Mouse (Mus musculus): ENCODE data around the gene Gm20831. TPM values are rescaled to one million over a fixed set of nuclear protein-coding genes. Genes with fewer than 3 reads are reported as not detected.
"Not testable (repeated sequence)": the region's sequence is repeated elsewhere in the genome, so short reads cannot be mapped to it uniquely, and the experiment has no call there.

The Gm20831 gene
- not detected in 2 replicates for polyA plus RNA-seq (2015; fragmentation: Nextera tagmentation; extraction: Ambion mirVana)

DNA sequence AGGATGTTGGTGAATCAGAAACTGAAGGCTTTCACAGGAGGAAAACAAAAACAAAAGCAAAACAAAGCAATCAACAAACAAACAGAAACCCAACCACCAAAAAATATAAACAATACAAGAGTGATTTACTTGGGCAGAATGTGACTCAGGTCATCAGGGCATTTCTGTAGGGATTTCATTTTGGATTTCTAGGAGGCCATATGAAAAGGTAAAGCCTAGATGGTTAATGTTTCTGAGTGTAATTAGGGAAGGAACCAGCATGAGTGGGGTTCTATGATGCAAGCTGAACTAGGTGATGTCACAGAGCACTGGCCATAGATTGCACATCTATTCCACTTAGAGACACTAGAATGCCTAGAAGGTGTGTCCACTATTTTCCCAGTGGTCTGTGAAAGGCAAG lies at the start of gene Gm20831, which contains the start of gene Gm20772:
Gm20831 (plus strand) TSS at position 301 of the 400 bp plus-strand sequence.
Gm20772 (plus strand) TSS at position 301 of the 400 bp plus-strand sequence.
- H3K4me1 ChIP-seq (replicated peaks); H3K9ac ChIP-seq (replicated peaks); H3K27ac ChIP-seq; H3K27me3 ChIP-seq; H3K9me3 ChIP-seq; H3K36me3 ChIP-seq; H3K4me2 ChIP-seq (replicated peaks); ATAC-seq; H3K4me3 ChIP-seq (replicated peaks): not testable (repeated sequence)

DNA sequence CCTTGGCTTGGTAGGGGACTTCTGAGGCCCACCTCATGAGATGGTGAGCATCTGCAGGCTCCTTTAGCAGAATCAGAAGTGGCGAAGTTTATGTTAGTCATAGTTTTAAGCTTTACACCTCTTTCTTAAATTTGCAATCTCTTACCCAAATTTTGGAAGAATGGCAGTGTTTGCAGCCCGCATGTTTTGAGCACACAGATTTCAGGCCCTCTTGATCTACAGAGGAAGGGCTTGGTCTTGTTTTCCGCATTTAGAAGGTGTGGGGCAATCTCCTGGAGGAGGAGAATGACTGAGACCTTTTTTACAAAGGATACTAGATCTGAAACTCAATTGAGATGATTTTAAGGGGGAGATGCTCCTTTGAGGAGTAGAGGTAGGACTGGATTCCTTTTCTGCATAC lies 28.4 kb upstream of the Gm20831 start, which contains the start of gene Gm21904:
Gm21904 (minus strand) TSS at position 101 of the 400 bp plus-strand sequence.
- H3K27me3 ChIP-seq; H3K4me3 ChIP-seq (replicated peaks); H3K4me1 ChIP-seq (replicated peaks); H3K9me3 ChIP-seq; H3K9ac ChIP-seq (replicated peaks); H3K27ac ChIP-seq; ATAC-seq; H3K36me3 ChIP-seq; H3K4me2 ChIP-seq (replicated peaks): not testable (repeated sequence)
- WGBS: no CpG with 5 or more reads among the region's 3 CpGs

DNA sequence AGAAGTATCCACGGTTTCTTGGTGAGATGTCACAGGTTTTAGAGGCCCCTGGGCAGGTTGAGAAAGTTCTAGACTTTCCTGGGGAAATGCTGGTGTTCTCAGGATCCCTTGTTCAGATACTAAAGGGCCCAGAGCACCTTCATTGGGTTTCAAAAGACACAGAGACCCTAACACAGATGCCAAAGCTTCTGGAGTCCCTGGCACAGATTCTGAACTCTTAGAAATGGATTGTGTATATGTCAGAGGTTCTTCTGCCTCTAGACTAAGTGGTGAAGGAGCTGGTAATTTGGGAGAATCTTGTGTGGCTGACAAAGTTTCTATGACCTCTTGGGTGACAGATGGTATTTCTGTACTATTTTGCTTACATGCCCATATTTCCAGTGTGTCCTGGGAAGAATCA lies 62.7 kb downstream of the Gm20831 start, which contains the start of gene Srsy:
Srsy (minus strand) TSS at position 101 of the 400 bp plus-strand sequence.
- not testable (repeated sequence) for H3K27ac ChIP-seq; H3K9me3 ChIP-seq; H3K9ac ChIP-seq (replicated peaks); ATAC-seq; H3K4me1 ChIP-seq (replicated peaks); H3K4me2 ChIP-seq (replicated peaks); H3K36me3 ChIP-seq; H3K4me3 ChIP-seq (replicated peaks); H3K27me3 ChIP-seq
- no CpG with 5 or more reads among the region's 1 CpGs for WGBS

Other genes with a start within 250 kb of the Gm20831 start
- gene Gm21904, start 28.5 kb upstream of the Gm20831 start, polyA plus RNA-seq (2015; fragmentation: Nextera tagmentation; extraction: Ambion mirVana): not detected in 2 replicates
- not detected in 2 replicates for gene Gm20772, start within 50 bp of the Gm20831 start, polyA plus RNA-seq (2015; fragmentation: Nextera tagmentation; extraction: Ambion mirVana)
- not detected in 2 replicates for gene Srsy, start 62.6 kb downstream of the Gm20831 start, polyA plus RNA-seq (2015; fragmentation: Nextera tagmentation; extraction: Ambion mirVana)
- gene Gm21764, start 187.1 kb downstream of the Gm20831 start, polyA plus RNA-seq (2015; fragmentation: Nextera tagmentation; extraction: Ambion mirVana): not detected in 2 replicates
- not detected in 2 replicates for gene Ssty1, start 214.4 kb downstream of the Gm20831 start, polyA plus RNA-seq (2015; fragmentation: Nextera tagmentation; extraction: Ambion mirVana)

Data from midbrain, embryonic 13.5 days (tissue).